Mouse (Mus musculus) CD8-positive naive resting alpha-beta T cell, adult 2 months (primary cell): ENCODE results near the gene Zmynd12.

Experiments
- DNase-seq, 2 experiments: peaks; one replicate each; pipeline ENCODE4 v3.0.0; 2022; ENCODE audit warnings: low read depth in 2 of 2, low spot score in 2 of 2

Zmynd12 gene

GRCm38 (mm10) chr4:119511591-119511990 is 89.0 kb downstream of the Zmynd12 start:
- no peak for DNase-seq

DNA sequence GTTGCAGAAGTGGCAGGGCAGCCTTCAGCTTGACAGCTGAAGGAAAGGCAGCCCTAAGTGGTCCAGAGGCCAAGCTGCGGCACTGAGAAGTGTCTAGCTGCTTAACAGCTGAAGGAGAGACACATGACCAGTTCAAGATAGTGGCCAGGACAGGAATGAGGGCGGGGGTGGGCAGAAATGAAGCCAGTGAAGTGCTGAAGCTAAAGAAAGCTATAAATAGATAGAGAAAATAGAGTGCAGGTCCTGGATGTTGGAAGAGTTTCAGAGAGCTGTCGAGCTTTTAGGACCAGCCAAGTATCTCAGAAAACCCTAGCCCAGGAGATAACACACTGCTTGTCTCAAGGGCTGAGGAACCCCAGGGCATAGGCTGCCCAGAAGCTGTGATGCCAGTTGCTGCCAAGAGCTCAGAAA is 90.1 kb downstream of the Zmynd12 start:
- no peak for DNase-seq
